Mouse (Mus musculus) heart, embryonic 13.5 days (tissue): ENCODE results near the gene Enthd1. TPM values are rescaled to one million over a fixed set of nuclear protein-coding genes. Genes with fewer than 3 reads are reported as not detected.
"Not testable (repeated sequence)": the region's sequence is repeated elsewhere in the genome, so short reads cannot be mapped to it uniquely, and the experiment has no call there.

Source experiments
- ATAC-seq: fragments of 200-750 bp; cut with Nextera tagmentation; 2 replicates; pipeline ENCODE4 v1.8.0; 2017; ENCODE audit warnings: moderate TSS enrichment; ENCODE audit not compliant: insufficient number of reproducible peaks, low FRiP score, low TSS enrichment; ENCODE audit errors: extremely low read depth
- H3K27ac ChIP-seq: fragments of 300-500 bp; sonication (generic); replicated peaks from 2 replicates; pipeline ENCODE4 v1.5.1; 2015; ENCODE audit warnings: moderate library complexity, mild to moderate bottlenecking, inconsistent platforms
- H3K27me3 ChIP-seq: fragments of 300-500 bp; sonication (generic); replicated peaks from 2 replicates; pipeline ENCODE4 v1.6.1; 2015; ENCODE audit warnings: mild to moderate bottlenecking, inconsistent platforms
- H3K36me3 ChIP-seq: fragments of 300-500 bp; sonication (generic); 2 replicates; pipeline ENCODE4 v1.6.1; 2015; ENCODE audit warnings: mild to moderate bottlenecking, inconsistent platforms
- H3K4me1 ChIP-seq: fragments of 300-500 bp; sonication (generic); 2 replicates; pipeline ENCODE4 v1.6.1; 2015; ENCODE audit warnings: inconsistent platforms
- H3K4me2 ChIP-seq: fragments of 300-500 bp; sonication (generic); 2 replicates; pipeline ENCODE4 v1.6.1; 2015; ENCODE audit warnings: inconsistent platforms, mild to moderate bottlenecking, moderate library complexity
- H3K4me3 ChIP-seq: fragments of 300-500 bp; sonication (generic); 2 replicates; pipeline ENCODE4 v1.5.1; 2015; ENCODE audit warnings: moderate library complexity, mild to moderate bottlenecking, inconsistent platforms
- H3K9ac ChIP-seq: fragments of 300-500 bp; sonication (generic); 2 replicates; pipeline ENCODE4 v1.6.1; 2015; ENCODE audit warnings: inconsistent platforms, mild to moderate bottlenecking, moderate library complexity
- H3K9me3 ChIP-seq: fragments of 300-500 bp; sonication (generic); 2 replicates; pipeline ENCODE4 v1.6.1; 2016; ENCODE audit warnings: inconsistent platforms
- WGBS: fragments of 180-500 bp; shearing (Covaris S2); methylation state at CpG from one replicate; pipeline ENCODE4 v1.1.7; 2015; ENCODE audit warnings: mixed read lengths; 5-methylcytosine and 5-hydroxymethylcytosine counted together
- polyA plus RNA-seq: library from polyadenylated mRNA; unstranded; fragments of >200 nt; fragmentation: Nextera tagmentation; extraction: Ambion mirVana; gene quantifications from 2 replicates; pipeline ENCODE4 v1.2.1, GENCODE M21; 2015

Gene Enthd1
- polyA plus RNA-seq, 1 experiment from 2014 or later = not detected

DNA sequence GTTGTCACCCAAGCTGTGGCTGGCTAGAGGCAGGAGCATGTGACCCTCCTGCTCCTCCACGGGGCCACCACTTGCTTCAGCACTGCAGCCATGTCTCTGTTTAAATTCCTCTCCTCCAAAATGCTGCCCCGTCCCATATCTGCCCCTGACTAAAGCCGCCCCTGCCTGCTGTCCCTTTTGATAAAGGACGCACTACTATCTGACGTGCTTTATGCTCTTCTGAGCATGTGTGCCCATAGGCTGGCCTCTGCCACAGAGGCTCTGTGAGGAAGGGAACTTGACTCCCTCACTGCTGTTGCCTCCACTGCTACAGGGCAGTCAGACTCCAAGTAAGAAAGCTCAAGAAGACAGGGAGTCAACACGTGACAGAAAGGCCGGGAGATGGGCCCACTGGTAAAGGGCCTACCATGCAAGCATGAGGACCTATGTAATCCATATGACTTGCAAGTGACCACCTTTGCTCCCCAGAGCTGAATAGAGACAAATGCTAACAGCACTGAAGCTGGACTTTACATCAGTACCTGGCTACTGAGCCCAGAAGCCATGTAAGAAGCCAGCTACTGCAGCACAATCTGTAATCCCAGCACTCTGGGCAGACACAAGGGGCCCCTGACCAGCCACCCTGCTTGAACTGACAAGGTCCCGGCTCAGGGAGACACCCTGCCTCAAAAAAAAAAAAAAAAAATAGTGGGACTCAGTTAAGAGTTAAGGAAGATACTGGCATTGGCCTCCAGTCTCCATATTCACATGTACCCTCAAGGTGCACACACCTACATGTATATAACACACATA lies 32.5 kb downstream of the Enthd1 start:
- Histone ChIP-seq H3K9ac (no peak overlapping the region), H3K4me3 (no peak overlapping the region)
- 60% methylated on average over 8 of the region's 8 CpGs for WGBS

DNA sequence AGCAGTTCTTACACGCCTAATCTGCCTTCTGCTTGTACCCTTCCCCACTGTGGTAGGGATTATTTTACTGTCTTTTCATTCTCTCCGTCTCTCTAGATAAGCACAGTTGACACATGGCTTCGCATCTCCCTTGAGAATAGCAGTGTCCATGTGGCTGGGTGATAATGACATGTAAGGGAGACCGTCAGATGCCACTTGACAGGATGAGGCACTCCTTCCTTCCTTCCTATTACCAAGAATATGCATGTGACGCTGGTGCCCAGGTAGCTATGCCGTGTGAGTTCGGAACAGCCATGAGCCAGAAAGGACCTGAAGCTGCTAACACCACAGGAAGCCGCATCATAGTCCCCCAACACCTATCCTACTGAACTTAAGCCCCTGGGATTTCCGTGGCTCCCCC lies 33.9 kb downstream of the Enthd1 start:
- WGBS = 63% methylated on average over 9 of the region's 9 CpGs
- H3K9ac ChIP-seq = no peak overlapping the region
- no peak overlapping the region for H3K4me2 ChIP-seq
- no peaks in the 10 kb centered on the region for H3K36me3 ChIP-seq
- H3K27ac ChIP-seq = no peak overlapping the region
- H3K27me3 ChIP-seq = peaks cover 29% of the 10 kb centered on the region; the same call in 1 of the 2 replicates
- H3K9me3 ChIP-seq = no peaks in the 10 kb centered on the region
- no peak overlapping the region for H3K4me3 ChIP-seq
- ATAC-seq = no peak
- peaks cover 15% of the 10 kb centered on the region; the same call in 1 of the 2 replicates for H3K4me1 ChIP-seq

More for the DNA sequence above, 32.5 kb downstream of the Enthd1 start:
- Histone ChIP-seq H3K27ac (no peak overlapping the region), H3K4me1 (peaks cover 15% of the 10 kb centered on the region; the same call in 1 of the 2 replicates), H3K27me3 (peaks cover 29% of the 10 kb centered on the region; the same call in 1 of the 2 replicates), H3K36me3 (no peaks in the 10 kb centered on the region), H3K9me3 (no peaks in the 10 kb centered on the region), H3K4me2 (no peak overlapping the region)
- no peak for ATAC-seq

DNA sequence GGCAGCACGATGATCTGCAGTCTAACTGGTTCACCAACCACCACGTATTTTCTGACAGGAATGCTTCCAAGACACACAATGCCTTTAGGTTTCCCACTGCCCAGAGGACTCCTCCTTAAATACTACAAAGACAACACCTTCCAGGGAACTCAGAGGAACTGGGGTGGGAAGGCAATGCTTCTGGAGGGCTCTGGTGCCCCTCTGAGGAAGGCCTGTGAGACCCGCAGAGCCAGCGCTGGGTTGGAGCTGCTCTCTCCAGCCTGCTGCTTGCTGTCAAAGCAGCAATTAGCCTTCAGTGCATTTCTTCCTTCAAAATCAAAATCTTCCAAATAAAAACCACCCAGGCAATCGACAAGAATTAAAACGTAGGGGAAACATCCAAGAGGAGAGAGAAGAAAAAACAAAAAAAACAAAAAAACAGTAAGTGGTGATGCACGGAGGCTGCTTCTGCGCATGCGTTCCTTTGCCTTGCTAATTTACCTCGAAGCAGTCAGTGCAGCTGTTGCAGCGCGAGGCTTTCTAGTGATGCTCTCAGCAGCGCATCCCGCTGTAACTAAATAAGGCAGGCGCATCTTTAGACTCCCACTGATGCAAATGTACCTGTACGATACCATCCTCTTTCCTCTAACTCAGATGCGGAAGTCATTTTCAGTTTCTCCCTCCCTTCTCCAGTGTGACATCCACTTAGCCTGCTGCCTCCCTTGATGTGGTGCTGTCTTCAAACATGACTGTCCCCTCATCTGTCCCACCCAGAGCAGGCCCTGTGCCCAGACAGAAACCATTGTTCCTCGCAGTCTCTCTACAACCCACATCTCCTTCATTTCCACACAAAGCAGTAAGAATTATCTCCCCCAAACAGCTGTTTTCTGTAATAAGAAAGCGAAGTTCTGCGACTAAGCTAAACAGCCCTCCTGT lies 34.7 kb downstream of the Enthd1 start:
- no peaks in the 10 kb centered on the region for H3K9me3 ChIP-seq
- peaks cover 23% of the 10 kb centered on the region; the same call in 1 of the 2 replicates for H3K27me3 ChIP-seq
- H3K27ac ChIP-seq = no peak overlapping the region
- H3K4me1 ChIP-seq = peaks cover 15% of the 10 kb centered on the region; the same call in 1 of the 2 replicates
- 56% methylated on average over 20 of the region's 20 CpGs for WGBS
- H3K36me3 ChIP-seq = no peaks in the 10 kb centered on the region
- no peak for ATAC-seq
- no peak overlapping the region for H3K4me3 ChIP-seq
- H3K4me2 ChIP-seq = peak overlapping the region; percentile 22
- no peak overlapping the region for H3K9ac ChIP-seq

DNA sequence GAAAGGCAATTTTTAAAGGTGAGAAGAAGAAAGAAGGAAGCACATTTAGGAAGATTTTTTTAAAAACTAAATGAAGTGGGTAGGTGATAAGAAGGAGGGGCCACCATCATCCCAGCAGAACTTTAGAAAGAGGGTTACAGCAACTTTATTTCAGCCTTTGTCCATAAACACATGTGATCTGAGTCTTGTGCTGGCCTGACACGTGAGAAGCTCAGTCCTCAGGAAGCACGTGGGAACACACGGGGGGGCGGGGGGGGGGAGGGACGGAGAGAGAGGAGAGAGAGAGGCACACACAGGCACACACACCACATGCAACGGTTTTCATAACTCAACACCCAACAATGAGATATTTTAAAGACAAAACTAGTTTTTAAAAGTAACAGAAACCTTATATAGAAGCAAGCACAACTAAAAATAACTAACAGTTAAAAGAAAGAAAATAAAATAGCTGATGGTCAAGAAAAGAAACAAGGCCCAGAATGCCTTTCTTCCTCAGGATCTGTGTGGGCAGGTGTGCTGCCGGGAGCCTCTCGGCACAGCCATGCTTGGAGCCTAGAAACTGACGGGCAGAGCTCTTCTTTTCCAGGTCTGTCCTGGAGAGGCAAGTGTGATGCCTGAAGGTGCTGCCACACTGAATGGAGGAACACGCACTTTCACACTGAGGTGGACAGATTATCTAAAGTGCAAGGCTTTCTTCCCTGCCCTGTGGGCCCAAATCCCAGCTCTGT lies 43.1 kb downstream of the Enthd1 start:
- Histone ChIP-seq H3K9me3 (no peaks in the 10 kb centered on the region), H3K4me3 (no peak overlapping the region), H3K27me3 (0 out of 2 replicates have a peak, but pooled peaks cover 3% of the 10 kb centered on the region), H3K9ac (no peak overlapping the region), H3K36me3 (no peaks in the 10 kb centered on the region), H3K27ac (no peak overlapping the region), H3K4me1 (peaks cover 30% of the 10 kb centered on the region), H3K4me2 (no peak overlapping the region)
- ATAC-seq = no peak
- 33% methylated on average over 10 of the region's 10 CpGs for WGBS

DNA sequence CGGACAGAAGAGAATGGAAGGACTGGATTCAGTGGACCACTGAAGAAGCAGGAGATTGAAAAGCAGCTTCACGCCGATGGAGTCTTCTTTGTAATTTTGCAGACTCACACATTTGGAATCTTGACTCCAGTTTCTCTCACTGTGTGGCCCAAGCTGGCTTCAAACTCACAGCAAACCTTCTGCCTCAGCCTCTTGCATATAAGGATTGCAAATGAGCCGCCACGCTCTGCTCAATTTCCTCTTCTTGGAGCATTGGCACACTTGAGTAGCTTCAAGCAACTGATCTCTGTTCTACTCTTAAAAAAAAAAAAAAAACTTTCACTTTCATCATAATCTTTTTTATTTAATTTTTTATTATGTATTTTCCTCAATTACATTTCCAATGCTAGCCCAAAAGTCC lies 45.0 kb downstream of the Enthd1 start:
- WGBS = 94% methylated on average over 5 of the region's 5 CpGs
- Histone ChIP-seq H3K36me3 (no peaks in the 10 kb centered on the region), H3K4me1 (peaks cover 32% of the 10 kb centered on the region), H3K4me3 (no peak overlapping the region), H3K9me3 (no peaks in the 10 kb centered on the region), H3K9ac (no peak overlapping the region), H3K27ac (no peak overlapping the region), H3K4me2 (no peak overlapping the region), H3K27me3 (0 out of 2 replicates have a peak, but pooled peaks cover 5% of the 10 kb centered on the region)
- no peak for ATAC-seq

DNA sequence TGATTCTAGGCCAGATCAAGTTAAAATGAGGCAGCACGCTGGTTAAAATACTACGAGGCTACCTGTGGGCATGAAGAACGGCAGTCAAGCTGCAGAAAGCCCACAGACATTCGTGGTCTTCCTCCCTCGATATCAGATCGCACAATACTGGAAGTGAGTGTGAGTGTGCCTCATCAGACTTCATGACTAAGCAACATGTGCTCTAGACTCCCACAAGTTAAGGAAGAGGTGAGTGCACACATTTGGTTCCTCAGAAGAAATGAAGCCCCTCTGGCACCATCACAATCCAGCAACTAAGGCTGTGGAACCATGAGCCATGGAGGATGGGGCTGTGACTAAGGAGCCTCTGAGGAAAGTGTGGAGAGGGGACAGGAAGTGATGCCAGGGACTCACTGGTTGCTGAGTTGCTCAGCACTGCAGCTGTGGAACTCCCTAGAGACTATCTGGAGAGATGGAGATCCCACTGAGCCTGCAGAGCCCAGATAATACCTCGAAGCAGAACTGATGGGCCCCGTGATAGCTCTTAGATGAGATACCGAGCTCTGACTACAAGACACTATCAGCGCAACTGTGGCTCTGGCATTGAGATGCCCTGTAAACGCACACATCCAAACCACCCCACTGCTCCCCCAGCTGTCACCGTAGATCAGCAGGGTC lies 46.3 kb downstream of the Enthd1 start:
- Histone ChIP-seq H3K27me3 (0 out of 2 replicates have a peak, but pooled peaks cover 5% of the 10 kb centered on the region), H3K27ac (no peak overlapping the region), H3K9ac (peak overlapping the region; percentile 28; the same call in 1 of the 2 replicates), H3K4me2 (peak overlapping the region; percentile 41), H3K4me3 (no peak overlapping the region), H3K4me1 (peaks cover 32% of the 10 kb centered on the region), H3K9me3 (no peaks in the 10 kb centered on the region), H3K36me3 (no peaks in the 10 kb centered on the region)
- WGBS = 66% methylated on average over 12 of the region's 12 CpGs
- ATAC-seq = no peak

DNA sequence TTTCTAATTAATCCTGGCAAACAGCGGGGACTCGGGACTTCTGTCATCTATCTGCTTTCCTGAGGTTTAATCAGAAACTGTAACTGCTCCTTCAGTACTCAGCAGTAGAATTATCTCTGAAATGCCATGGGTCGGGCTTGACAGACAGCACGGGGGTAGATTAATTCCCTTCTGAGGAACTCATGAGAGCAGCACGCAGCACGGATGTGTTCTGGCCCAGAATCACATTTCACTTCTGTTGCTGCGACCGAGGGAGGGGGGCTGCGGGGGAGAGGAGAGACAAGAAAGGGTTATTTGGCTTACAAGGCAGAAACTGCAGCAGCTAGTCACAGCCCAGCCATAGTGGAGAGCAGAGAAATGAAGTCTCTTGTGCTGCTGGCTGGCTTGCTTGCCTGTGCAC lies 47.0 kb downstream of the Enthd1 start:
- Histone ChIP-seq H3K4me3 (no peak overlapping the region), H3K27me3 (0 out of 2 replicates have a peak, but pooled peaks cover 5% of the 10 kb centered on the region), H3K4me1 (peaks cover 32% of the 10 kb centered on the region), H3K27ac (no peak overlapping the region), H3K9ac (no peak overlapping the region), H3K36me3 (no peaks in the 10 kb centered on the region), H3K4me2 (peak overlapping the region; percentile 41), H3K9me3 (no peaks in the 10 kb centered on the region)
- WGBS = 24% methylated on average over 9 of the region's 9 CpGs
- no peak for ATAC-seq

DNA sequence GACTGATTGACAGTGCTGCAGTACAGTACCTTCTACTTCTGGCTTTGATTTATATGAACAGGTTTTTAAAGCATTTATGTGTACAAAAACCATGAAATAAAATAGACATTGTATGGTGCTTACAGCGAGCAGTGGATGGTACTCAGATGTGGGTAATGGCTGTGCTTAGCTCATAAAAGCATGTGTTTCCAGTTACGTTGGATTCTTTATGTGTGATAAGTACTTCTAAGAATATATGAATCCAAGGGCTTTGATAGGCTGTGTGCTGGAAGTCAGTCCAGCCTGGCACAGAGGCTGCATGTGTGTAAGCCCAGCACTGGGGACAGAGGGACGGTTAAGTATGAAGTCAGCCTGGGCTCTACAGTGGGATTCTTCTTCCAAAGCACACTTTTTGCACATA lies 48.4 kb downstream of the Enthd1 start:
- Histone ChIP-seq H3K36me3 (no peaks in the 10 kb centered on the region), H3K4me2 (no peak overlapping the region), H3K27ac (no peak overlapping the region), H3K9me3 (no peaks in the 10 kb centered on the region), H3K27me3 (0 out of 2 replicates have a peak, but pooled peaks cover 2% of the 10 kb centered on the region), H3K4me3 (no peak overlapping the region), H3K9ac (no peak overlapping the region), H3K4me1 (peaks cover 24% of the 10 kb centered on the region)
- no peak for ATAC-seq
- 63% methylated on average over 3 of the region's 3 CpGs for WGBS

DNA sequence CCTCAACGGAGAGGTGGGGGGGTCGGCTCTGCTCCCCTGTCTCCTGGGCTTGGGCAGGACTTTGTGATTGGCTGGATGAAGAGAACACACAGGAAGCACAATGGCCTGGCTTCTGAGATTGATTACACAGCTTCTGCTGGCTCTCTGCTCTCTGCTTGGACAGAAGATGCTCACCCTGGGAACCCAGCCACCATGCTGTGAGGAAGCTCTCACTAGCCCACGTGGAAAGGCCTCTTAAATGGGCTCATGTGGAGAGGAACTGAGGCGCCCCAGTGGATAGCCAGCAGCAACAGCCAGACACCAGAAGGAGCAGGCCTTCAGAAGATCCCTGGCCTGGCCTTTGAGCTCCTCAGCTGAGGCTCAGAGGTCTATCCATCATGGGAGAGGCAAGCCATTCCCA lies 59.9 kb downstream of the Enthd1 start:
- H3K36me3 ChIP-seq = no peaks in the 10 kb centered on the region
- H3K9ac ChIP-seq = no peak overlapping the region
- ATAC-seq = no peak
- H3K4me3 ChIP-seq = no peak overlapping the region
- H3K4me2 ChIP-seq = no peak overlapping the region
- H3K4me1 ChIP-seq = no peaks in the 10 kb centered on the region
- 26% methylated on average over 4 of the region's 4 CpGs for WGBS
- H3K9me3 ChIP-seq = no peaks in the 10 kb centered on the region
- H3K27me3 ChIP-seq = 0 out of 2 replicates have a peak, but pooled peaks cover under 1% of the 10 kb centered on the region
- H3K27ac ChIP-seq = no peak overlapping the region

DNA sequence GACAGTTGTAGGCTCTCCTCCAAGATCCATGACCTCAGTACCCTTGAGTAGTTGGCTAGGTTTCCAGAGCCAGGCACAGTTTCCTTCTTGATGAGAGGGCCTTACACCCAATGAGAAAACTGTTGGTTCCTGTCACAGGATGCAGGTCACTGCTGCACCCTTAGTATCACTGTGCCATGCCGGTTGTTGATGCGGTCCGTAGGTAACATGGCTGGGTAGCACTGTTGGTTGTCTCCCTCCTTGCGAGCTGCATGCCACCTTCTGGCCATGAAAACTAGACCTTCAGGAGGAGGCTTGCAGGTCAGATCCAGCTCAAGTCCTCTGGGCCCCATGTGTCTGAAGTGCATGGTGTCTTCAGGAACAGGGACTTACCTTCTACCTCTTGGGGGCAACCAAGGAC lies 61.8 kb downstream of the Enthd1 start:
- not testable (repeated sequence) for H3K9me3 ChIP-seq, H3K9ac ChIP-seq, H3K36me3 ChIP-seq, H3K4me2 ChIP-seq, H3K27ac ChIP-seq, H3K4me1 ChIP-seq, H3K27me3 ChIP-seq, ATAC-seq, H3K4me3 ChIP-seq
- WGBS = 87% methylated on average over 4 of the region's 4 CpGs
